Mouse (Mus musculus): ENCODE results near the gene Cblc. TPM values are rescaled to one million over a fixed set of nuclear protein-coding genes. Genes with fewer than 3 reads are reported as not detected.

Gene Cblc
- not detected for total RNA-seq (2023)

DNA sequence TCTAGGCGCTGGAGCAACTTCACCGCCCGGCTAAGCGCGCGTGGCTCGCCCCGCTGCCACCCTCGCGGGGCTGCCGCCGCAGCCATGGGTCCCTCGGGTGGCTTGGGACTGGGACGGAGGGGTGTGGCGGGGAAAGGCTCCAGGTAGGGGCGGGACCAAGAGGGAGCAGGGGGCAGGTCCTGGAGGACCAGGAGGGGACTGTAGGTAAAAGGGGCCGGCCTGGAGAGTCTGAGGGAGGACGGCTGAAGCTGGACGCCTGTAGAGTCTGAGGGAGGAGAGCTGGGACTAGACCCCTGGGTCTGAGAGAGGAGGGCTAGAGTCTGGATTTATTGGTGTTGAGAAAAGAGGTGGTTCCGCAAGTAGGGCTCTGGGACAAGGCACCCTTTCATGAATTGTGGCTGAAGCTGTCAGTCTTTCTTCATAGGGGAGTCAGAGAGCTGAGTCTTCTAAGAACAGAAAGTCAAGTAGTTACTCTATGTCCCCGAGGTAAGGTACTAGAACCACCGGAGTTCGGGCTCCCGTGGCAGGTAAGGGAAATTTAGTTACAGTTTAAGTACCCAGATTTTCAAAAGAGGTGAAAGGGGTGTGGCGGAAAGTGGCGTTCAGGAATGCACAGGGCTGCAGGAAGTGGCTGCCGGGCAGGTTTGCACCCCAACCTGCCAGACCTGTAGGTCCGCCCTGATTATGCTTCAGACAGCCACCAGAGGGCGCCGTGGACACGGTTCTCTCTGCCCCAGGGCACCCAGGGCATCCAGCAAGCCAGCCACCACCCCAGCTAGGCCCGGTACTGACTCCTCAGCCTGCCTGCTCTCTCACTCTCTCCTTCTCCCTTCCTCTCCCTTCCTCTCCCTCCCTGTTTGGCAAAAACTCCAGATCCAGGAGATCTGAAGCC is at the start of gene Cblc:
TSS of gene Cblc (minus strand) at position 113 of the 892 bp plus-strand sequence.

DNA sequence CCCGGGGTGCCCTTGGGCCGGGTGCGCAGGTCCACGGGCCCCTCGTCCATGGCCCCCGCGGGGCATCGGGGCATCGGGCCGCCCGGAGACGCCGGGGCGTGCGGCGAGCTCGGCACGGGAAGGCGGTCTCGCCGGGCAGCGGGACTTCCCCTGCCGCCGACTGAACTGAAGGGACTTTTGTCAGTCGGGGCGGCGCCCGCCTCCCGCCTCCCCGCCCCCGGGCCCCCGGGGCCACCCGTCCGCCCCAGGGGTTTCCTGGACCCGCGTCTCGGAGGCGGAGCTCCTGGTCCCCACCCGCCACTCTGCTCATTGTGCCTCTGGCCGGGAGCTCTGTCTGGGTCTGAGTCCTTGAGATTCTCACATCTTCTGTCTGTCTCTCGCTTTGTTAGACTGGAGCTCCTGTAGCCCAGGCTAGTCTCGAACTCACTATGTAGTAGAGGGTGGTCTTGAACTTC is 26.0 kb upstream of the Cblc start, which contains the start of gene Bcl3:
TSS of gene Bcl3 (minus strand) at position 167 of the 455 bp plus-strand sequence.

GRCm38 (mm10) chr7:19770984-19771391 is 25.6 kb downstream of the Cblc start, which contains the start of gene Bcam:
Gene Bcam (minus strand): TSS chr7:19771016.

GRCm38 (mm10) chr7:19750217-19751069 is 46.2 kb downstream of the Cblc start, which contains the start of gene Nectin2:
Gene Nectin2 (minus strand): TSS chr7:19750483.

Other genes with a start within 250 kb of the Cblc start
- gene Ppp1r37, start 233.7 kb downstream of the Cblc start, total RNA-seq (2023), result 10 to 100 TPM; 31.7 to 37.9 TPM
- 1 to 10 TPM; 3.3 to 4.4 TPM for gene Zfp296, start 219.5 kb downstream of the Cblc start, total RNA-seq (2023)
- gene Gemin7, start 219.2 kb downstream of the Cblc start, total RNA-seq (2023), result 10 to 100 TPM; 50.6 to 59.9 TPM
- 10 to 100 TPM; 46.3 to 53.5 TPM for gene Clasrp, start 192.3 kb downstream of the Cblc start, total RNA-seq (2023)
- 10 to 100 TPM; 17.2 to 17.5 TPM for gene Relb, start 167.4 kb downstream of the Cblc start, total RNA-seq (2023)
- gene Clptm1, start 131.8 kb downstream of the Cblc start, total RNA-seq (2023), result 10 to 100 TPM; 50.7 to 55.8 TPM
- 10 to 100 TPM; 29.8 to 43.2 TPM for gene Apoc2, start 118.9 kb downstream of the Cblc start, total RNA-seq (2023)
- gene Gm44805, start 115.4 kb downstream of the Cblc start, total RNA-seq (2023), result under 1 TPM in 1 of 2 experiments, not detected in 1; 0.91 TPM
- gene Apoc4, start 115.3 kb downstream of the Cblc start, total RNA-seq (2023), result not detected
- 1 to 10 TPM; 2.0 to 4.6 TPM for gene Apoc1, start 104.1 kb downstream of the Cblc start, total RNA-seq (2023)
- 10 to 100 TPM; 61.2 to 81.9 TPM for gene Apoe, start 97.6 kb downstream of the Cblc start, total RNA-seq (2023)
- gene Tomm40, start 81.4 kb downstream of the Cblc start, total RNA-seq (2023), result 10 to 100 TPM; 28.3 to 28.6 TPM
- gene Nectin2, start 46.3 kb downstream of the Cblc start, total RNA-seq (2023), result under 1 TPM; 0.53 to 0.82 TPM
- gene Bcam, start 25.8 kb downstream of the Cblc start, total RNA-seq (2023), result not detected
- gene Bcl3, start 26.0 kb upstream of the Cblc start, total RNA-seq (2023), result 10 to 100 TPM; 27.6 to 32.1 TPM
- not detected for gene Gm19345, start 55.2 kb upstream of the Cblc start, total RNA-seq (2023)
- gene Ceacam16, start 64.5 kb upstream of the Cblc start, total RNA-seq (2023), result 1 to 10 TPM; 1.4 to 2.3 TPM
- under 1 TPM; 0.40 to 0.75 TPM for gene Ceacam19, start 91.2 kb upstream of the Cblc start, total RNA-seq (2023)
- gene Pvr, start 124.4 kb upstream of the Cblc start, total RNA-seq (2023), result 1 to 10 TPM; 4.0 to 5.9 TPM
- under 1 TPM in 1 of 2 experiments, not detected in 1; 0.31 TPM for gene Igsf23, start 153.9 kb upstream of the Cblc start, total RNA-seq (2023)
- gene Ceacam20, start 168.6 kb upstream of the Cblc start, total RNA-seq (2023), result not detected
- gene Nlrp9b, start 194.7 kb upstream of the Cblc start, total RNA-seq (2023), result not detected

All from neutrophil, adult 59 days (primary cell).